Mouse (Mus musculus) ES-E14 (cell line): ENCODE measurements around the gene Hltf. TPM values are rescaled to one million over a fixed set of nuclear protein-coding genes. Genes with fewer than 3 reads are reported as not detected.

Experiments used
- DNase-seq: peaks from one replicate; pipeline ENCODE4 v3.0.0-alpha.2; 2013; ENCODE audit warnings: low read depth, low spot score
- H3K27ac ChIP-seq: 2 replicates; pipeline ENCODE4 v1.5.1; 2012; ENCODE audit warnings: low read depth, mild to moderate bottlenecking, low read length, moderate library complexity, mixed read lengths; ENCODE audit not compliant: poor library complexity, insufficient read depth, severe bottlenecking
- H3K36me3 ChIP-seq: 2 replicates; pipeline ENCODE4 v1.6.1; 2012; ENCODE audit warnings: mild to moderate bottlenecking, low read length, moderate library complexity, mixed read lengths; ENCODE audit not compliant: control insufficient read depth, poor library complexity, insufficient read depth, severe bottlenecking
- H3K4me1 ChIP-seq, 2 experiments: fragments of 150-350 bp in 1 of 2; sonication (generic) in 1 of 2; 2 replicates each; pipeline ENCODE4 v1.6.1; 2012; ENCODE audit warnings: low read length in 2 of 2, mild to moderate bottlenecking in 1 of 2, mixed read lengths in 1 of 2; ENCODE audit not compliant: control insufficient read depth in 2 of 2, insufficient read depth in 2 of 2, poor library complexity in 1 of 2
- H3K4me3 ChIP-seq, 2 experiments: fragments of 150-350 bp in 1 of 2; sonication (generic) in 1 of 2; 2 replicates each; pipeline ENCODE4 v1.5.1; 2012; ENCODE audit warnings: low read length in 2 of 2, low read depth in 1 of 2, mild to moderate bottlenecking in 1 of 2, mixed read lengths in 1 of 2; ENCODE audit not compliant: insufficient read depth in 1 of 2, poor library complexity in 1 of 2, severe bottlenecking in 1 of 2
- H3K9ac ChIP-seq: 2 replicates; pipeline ENCODE4 v1.6.1; 2012; ENCODE audit warnings: low read depth, mild to moderate bottlenecking, low read length, mixed read lengths; ENCODE audit not compliant: poor library complexity, insufficient read depth, severe bottlenecking
- H3K9me3 ChIP-seq: fragments of 150-350 bp; sonication (generic); 2 replicates; pipeline ENCODE4 v1.6.1; 2012; ENCODE audit warnings: low read depth, mild to moderate bottlenecking, low read length; ENCODE audit not compliant: control insufficient read depth, insufficient read depth
- CHD2 ChIP-seq: IDR thresholded peaks from 2 replicates; pipeline ENCODE4 v1.6.1; 2014; ENCODE audit warnings: mild to moderate bottlenecking, low read depth, low read length, inconsistent platforms
- HCFC1 ChIP-seq: IDR thresholded peaks from 2 replicates; pipeline ENCODE4 v1.6.1; 2012; ENCODE audit warnings: low read length, inconsistent platforms, borderline replicate concordance; ENCODE audit not compliant: insufficient read depth
- MAFK ChIP-seq: IDR thresholded peaks from 2 replicates; pipeline ENCODE4 v1.6.1; 2014; ENCODE audit warnings: mild to moderate bottlenecking, low read depth, low read length, inconsistent platforms; ENCODE audit not compliant: insufficient read depth
- ZC3H11A ChIP-seq: IDR thresholded peaks from 2 replicates; pipeline ENCODE4 v1.6.1; 2012; ENCODE audit warnings: low read depth, mild to moderate bottlenecking, inconsistent platforms, low read length, borderline replicate concordance
- ZNF384 ChIP-seq: IDR thresholded peaks from 2 replicates; pipeline ENCODE4 v1.6.1; 2012; ENCODE audit warnings: low read depth, low read length, inconsistent platforms
- in situ Hi-C, 2 experiments: fragments of 600-800 bp; cut with MboI; formaldehyde crosslinking; loops; one replicate each; pipeline ENCODE4 v1.15.1; 2025; ENCODE audit warnings: low sequenced_read_pairs in 2 of 2, inconsistent platforms in 1 of 2; ENCODE audit not compliant: unreplicated experiment in 2 of 2
- total RNA-seq: library from RNA; depleted of rRNA; stranded (reverse); fragments of 300-350 nt; gene quantifications from 2 replicates; pipeline ENCODE4 v1.2.3, GENCODE M21; 2012

Gene Hltf
- total RNA-seq, 1 experiment = 21.0 TPM

- no peak for TF ChIP-seq CHD2
- no peak overlapping the region for H3K9ac ChIP-seq
- H3K4me1 ChIP-seq = no peaks in the 10 kb centered on the region
- H3K4me3 ChIP-seq = no peak overlapping the region
- no peak overlapping the region for H3K27ac ChIP-seq
- H3K36me3 ChIP-seq = no peaks in the 10 kb centered on the region
- in situ Hi-C loops = no loop called here
- H3K9me3 ChIP-seq = no peaks in the 10 kb centered on the region
- no peak for DNase-seq
These were observed 76.1 kb downstream of the Hltf start for GRCm38 (mm10) chr3:20133745-20134144.

GRCm38 (mm10) chr3:20134545-20134944 lies 76.9 kb downstream of the Hltf start:
- no peaks in the 10 kb centered on the region for H3K9me3 ChIP-seq
- TF ChIP-seq MAFK (no peak), ZC3H11A (no peak), ZNF384 (no peak), CHD2 (no peak), HCFC1 (no peak)
- H3K36me3 ChIP-seq = no peaks in the 10 kb centered on the region
- H3K9ac ChIP-seq = no peak overlapping the region
- H3K4me3 ChIP-seq = no peak overlapping the region
- H3K4me1 ChIP-seq = no peaks in the 10 kb centered on the region
- no peak overlapping the region for H3K27ac ChIP-seq
- no peak for DNase-seq
- in situ Hi-C loops = no loop called here

- no peak overlapping the region for H3K4me3 ChIP-seq
- H3K27ac ChIP-seq = no peak overlapping the region
- no peak for DNase-seq
- no peaks in the 10 kb centered on the region for H3K36me3 ChIP-seq
- H3K4me1 ChIP-seq = 0 out of 4 replicates have a peak, but pooled peaks cover 0 to 2% of the 10 kb centered on the region in 2 experiments
- TF ChIP-seq ZNF384 = 0 out of 2 replicates have a peak, but pooled peaks have one; percentile 31
- no peak for TF ChIP-seq MAFK
- H3K9ac ChIP-seq = no peak overlapping the region
- in situ Hi-C loops = no loop called here
- H3K9me3 ChIP-seq = no peaks in the 10 kb centered on the region
These were observed 79.4 kb downstream of the Hltf start for GRCm38 (mm10) chr3:20136868-20137581.

DNA sequence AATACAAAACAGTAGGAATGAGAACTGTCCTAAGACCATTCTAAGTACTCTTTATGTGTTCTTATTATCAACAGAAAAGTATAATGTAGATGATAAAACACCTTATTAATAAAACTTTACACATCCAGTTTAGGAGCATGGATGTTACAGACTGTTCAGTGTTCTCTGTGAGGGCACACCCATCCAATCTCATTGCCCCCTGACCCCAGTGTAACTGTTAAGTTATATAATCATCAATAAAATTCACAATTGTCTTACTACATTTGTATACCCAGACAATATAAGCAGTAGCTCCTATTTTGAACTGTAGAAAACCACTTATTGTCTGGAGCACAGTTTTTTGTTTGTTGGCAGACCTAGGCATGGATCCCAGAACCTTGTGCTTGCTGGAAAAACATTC lies 83.6 kb downstream of the Hltf start:
- Histone ChIP-seq H3K27ac (no peak overlapping the region), H3K36me3 (no peaks in the 10 kb centered on the region), H3K9me3 (no peaks in the 10 kb centered on the region), H3K4me1 (0 out of 4 replicates have a peak, but pooled peaks cover 0 to 2% of the 10 kb centered on the region in 2 experiments), H3K4me3 (no peak overlapping the region), H3K9ac (no peak overlapping the region)
- in situ Hi-C loops = no loop called here
- no peak for DNase-seq
- TF ChIP-seq ZNF384 (no peak), ZC3H11A (no peak)

GRCm38 (mm10) chr3:20141679-20142078 lies 84.1 kb downstream of the Hltf start:
- in situ Hi-C loops = no loop called here
- DNase-seq = peak; percentile 31
- TF ChIP-seq CHD2 (no peak), ZC3H11A (no peak), MAFK (no peak), ZNF384 (no peak), HCFC1 (no peak)
- H3K4me3 ChIP-seq = no peak overlapping the region
- no peaks in the 10 kb centered on the region for H3K9me3 ChIP-seq
- H3K4me1 ChIP-seq = 0 out of 4 replicates have a peak, but pooled peaks cover 0 to 2% of the 10 kb centered on the region in 2 experiments
- no peak overlapping the region for H3K27ac ChIP-seq
- no peaks in the 10 kb centered on the region for H3K36me3 ChIP-seq
- no peak overlapping the region for H3K9ac ChIP-seq
